Mouse (Mus musculus) heart, embryonic 14.5 days (tissue): ENCODE results near the gene Fbh1. TPM values are rescaled to one million over a fixed set of nuclear protein-coding genes. Genes with fewer than 3 reads are reported as not detected.

ENCODE experiments used
- ATAC-seq: fragments of 200-750 bp; cut with Nextera tagmentation; 2 replicates; pipeline ENCODE4 v1.8.0; 2017; ENCODE audit warnings: low read depth, moderate TSS enrichment; ENCODE audit not compliant: insufficient number of reproducible peaks, insufficient read depth, low FRiP score
- H3K27ac ChIP-seq, 2 experiments: fragments of 200-500 bp in 1 of 2; fragments of 300-500 bp in 1 of 2; sonication (generic) in 1 of 2; replicated peaks in 1 of 2; 2 replicates each; pipeline ENCODE4 v1.5.1; 2012 to 2014; ENCODE audit warnings: low read depth in 2 of 2, low read length in 2 of 2, control low read depth in 1 of 2, mild to moderate bottlenecking in 1 of 2, mixed read lengths in 1 of 2; ENCODE audit not compliant: control insufficient read depth in 1 of 2, insufficient read depth in 1 of 2
- H3K27me3 ChIP-seq: fragments of 300-500 bp; sonication (generic); 2 replicates; pipeline ENCODE4 v1.6.1; 2014; ENCODE audit warnings: mild to moderate bottlenecking, low read length, control low read depth; ENCODE audit not compliant: control insufficient read depth, insufficient read depth
- H3K36me3 ChIP-seq: fragments of 300-500 bp; sonication (generic); 2 replicates; pipeline ENCODE4 v1.6.1; 2014; ENCODE audit warnings: mild to moderate bottlenecking, control low read depth, low read length, mixed read lengths; ENCODE audit not compliant: control insufficient read depth, insufficient read depth
- H3K4me1 ChIP-seq, 2 experiments: fragments of 200-500 bp in 1 of 2; fragments of 300-500 bp in 1 of 2; sonication (generic) in 1 of 2; 2 replicates each; pipeline ENCODE4 v1.6.1; 2012 to 2014; ENCODE audit warnings: low read length in 2 of 2, control low read depth in 1 of 2, mixed read lengths in 1 of 2; ENCODE audit not compliant: control insufficient read depth in 2 of 2, insufficient read depth in 2 of 2
- H3K4me2 ChIP-seq: fragments of 300-500 bp; sonication (generic); 2 replicates; pipeline ENCODE4 v1.6.1; 2014; ENCODE audit warnings: mild to moderate bottlenecking, low read length
- H3K4me3 ChIP-seq, 2 experiments: fragments of 200-500 bp in 1 of 2; fragments of 300-500 bp in 1 of 2; sonication (generic) in 1 of 2; 2 replicates each; pipeline ENCODE4 v1.5.1; 2012 to 2014; ENCODE audit warnings: low read length in 2 of 2, mild to moderate bottlenecking in 2 of 2, control low read depth in 1 of 2, low read depth in 1 of 2, moderate library complexity in 1 of 2; ENCODE audit not compliant: control insufficient read depth in 1 of 2, insufficient read depth in 1 of 2
- H3K9ac ChIP-seq: fragments of 300-500 bp; sonication (generic); 2 replicates; pipeline ENCODE4 v1.6.1; 2014; ENCODE audit warnings: mild to moderate bottlenecking, low read length
- H3K9me3 ChIP-seq: fragments of 300-500 bp; sonication (generic); 2 replicates; pipeline ENCODE4 v1.6.1; 2016; ENCODE audit warnings: low read length, control low read depth; ENCODE audit not compliant: control insufficient read depth
- WGBS: fragments of 180-500 bp; shearing (Covaris S2); extraction: QIAGEN DNeasy Blood & Tissue Kit; methylation state at CpG from one replicate; pipeline ENCODE4 v1.1.7; 2014; 5-methylcytosine and 5-hydroxymethylcytosine counted together
- polyA plus RNA-seq: library from polyadenylated mRNA; unstranded; fragments of >200 nt; fragmentation: Nextera tagmentation; extraction: Ambion mirVana; gene quantifications from 2 replicates; pipeline ENCODE4 v1.2.1, GENCODE M21; 2014

Fbh1 gene
- polyA plus RNA-seq, 1 experiment from 2014 or later, result 114 TPM

GRCm38 (mm10) chr2:11762541-11762940 lies 14.8 kb downstream of the Fbh1 start:
- ATAC-seq, result no peak
- 88% methylated on average over 4 of the region's 4 CpGs for WGBS

GRCm38 (mm10) chr2:11739516-11740051 lies 37.8 kb downstream of the Fbh1 start:
- Histone ChIP-seq H3K4me2 (no peak overlapping the region), H3K9ac (no peak overlapping the region), H3K4me1 (no peaks in the 10 kb centered on the region), H3K9me3 (no peaks in the 10 kb centered on the region), H3K36me3 (peaks cover 59% of the 10 kb centered on the region), H3K4me3 (no peak overlapping the region), H3K27ac (no peak overlapping the region), H3K27me3 (no peaks in the 10 kb centered on the region)
- ATAC-seq, result no peak
- WGBS, result 95% methylated on average over 4 of the region's 4 CpGs

More at GRCm38 (mm10) chr2:11762541-11762940, 14.8 kb downstream of the Fbh1 start:
- Histone ChIP-seq H3K27ac (no peak overlapping the region), H3K4me2 (no peak overlapping the region), H3K27me3 (no peaks in the 10 kb centered on the region), H3K9me3 (no peaks in the 10 kb centered on the region), H3K4me1 (no peaks in the 10 kb centered on the region), H3K9ac (no peak overlapping the region), H3K4me3 (no peak overlapping the region), H3K36me3 (peaks cover 100% of the 10 kb centered on the region)

GRCm38 (mm10) chr2:11738794-11739193 lies 38.6 kb downstream of the Fbh1 start:
- no peak overlapping the region for H3K27ac ChIP-seq
- H3K4me1 ChIP-seq, result no peaks in the 10 kb centered on the region
- no peak overlapping the region for H3K4me3 ChIP-seq
- no peaks in the 10 kb centered on the region for H3K9me3 ChIP-seq
- H3K9ac ChIP-seq, result no peak overlapping the region
- 86% methylated on average over 3 of the region's 3 CpGs for WGBS
- H3K27me3 ChIP-seq, result no peaks in the 10 kb centered on the region
- H3K4me2 ChIP-seq, result no peak overlapping the region
- peaks cover 55% of the 10 kb centered on the region for H3K36me3 ChIP-seq
- no peak for ATAC-seq

- Histone ChIP-seq H3K4me1 (no peaks in the 10 kb centered on the region), H3K4me3 (no peak overlapping the region), H3K27me3 (no peaks in the 10 kb centered on the region), H3K4me2 (no peak overlapping the region), H3K36me3 (peaks cover 29% of the 10 kb centered on the region), H3K9ac (no peak overlapping the region), H3K27ac (no peak overlapping the region), H3K9me3 (no peaks in the 10 kb centered on the region)
- 84% methylated on average over 6 of the region's 6 CpGs for WGBS
- no peak for ATAC-seq
Observed at GRCm38 (mm10) chr2:11735853-11736252, 41.5 kb downstream of the Fbh1 start.

- no peak overlapping the region for H3K4me2 ChIP-seq
- no peak overlapping the region for H3K27ac ChIP-seq
- no peaks in the 10 kb centered on the region for H3K9me3 ChIP-seq
- H3K4me3 ChIP-seq, result no peak overlapping the region
- peaks cover 10% of the 10 kb centered on the region; the same call in 1 of the 2 replicates for H3K36me3 ChIP-seq
- ATAC-seq, result no peak
- H3K4me1 ChIP-seq, result no peaks in the 10 kb centered on the region
- no peaks in the 10 kb centered on the region for H3K27me3 ChIP-seq
- WGBS, result 68% methylated on average over 5 of the region's 5 CpGs
- H3K9ac ChIP-seq, result no peak overlapping the region
Observed at GRCm38 (mm10) chr2:11732978-11733377, 44.4 kb downstream of the Fbh1 start.

- WGBS, result 58% methylated on average over 3 of the region's 3 CpGs
- no peak overlapping the region for H3K9ac ChIP-seq
- H3K27ac ChIP-seq, result no peak overlapping the region
- no peaks in the 10 kb centered on the region for H3K9me3 ChIP-seq
- no peak overlapping the region for H3K4me2 ChIP-seq
- H3K27me3 ChIP-seq, result no peaks in the 10 kb centered on the region
- no peak for ATAC-seq
- no peaks in the 10 kb centered on the region for H3K4me1 ChIP-seq
- no peak overlapping the region for H3K4me3 ChIP-seq
- H3K36me3 ChIP-seq, result peaks cover 22% of the 10 kb centered on the region
Observed at GRCm38 (mm10) chr2:11729091-11729490, 48.3 kb downstream of the Fbh1 start.

GRCm38 (mm10) chr2:11727574-11727973 lies 49.8 kb downstream of the Fbh1 start:
- Histone ChIP-seq H3K36me3 (peaks cover 18% of the 10 kb centered on the region), H3K9ac (no peak overlapping the region), H3K27me3 (no peaks in the 10 kb centered on the region), H3K27ac (no peak overlapping the region), H3K9me3 (no peaks in the 10 kb centered on the region), H3K4me1 (no peaks in the 10 kb centered on the region), H3K4me2 (no peak overlapping the region), H3K4me3 (no peak overlapping the region)
- WGBS, result 90% methylated on average over 5 of the region's 5 CpGs
- no peak for ATAC-seq

GRCm38 (mm10) chr2:11722564-11722963 lies 54.8 kb downstream of the Fbh1 start:
- ATAC-seq, result no peak
- WGBS, result 83% methylated on average over 9 of the region's 9 CpGs

More at GRCm38 (mm10) chr2:11722564-11722963, 54.8 kb downstream of the Fbh1 start:
- Histone ChIP-seq H3K4me2 (no peak overlapping the region), H3K27ac (no peak overlapping the region), H3K36me3 (peaks cover 33% of the 10 kb centered on the region), H3K9me3 (no peaks in the 10 kb centered on the region), H3K9ac (no peak overlapping the region), H3K27me3 (no peaks in the 10 kb centered on the region), H3K4me1 (no peaks in the 10 kb centered on the region), H3K4me3 (no peak overlapping the region)
